Mouse (Mus musculus) A20 (cell line): ENCODE measurements around the gene Cfdp1.

Source experiments
- DNase-seq: peaks from one replicate; pipeline ENCODE4 v3.0.0-alpha.2; 2011; ENCODE audit warnings: low read depth, low spot score

Cfdp1 gene

GRCm38 (mm10) chr8:111793324-111793917, 60.7 kb downstream of the Cfdp1 start:
- no peak for DNase-seq

- DNase-seq = no peak
These were observed 64.5 kb downstream of the Cfdp1 start for GRCm38 (mm10) chr8:111789639-111790038.

- no peak for DNase-seq
These were observed 64.9 kb downstream of the Cfdp1 start for GRCm38 (mm10) chr8:111789200-111789599.

- DNase-seq = no peak
These were observed 65.6 kb downstream of the Cfdp1 start for GRCm38 (mm10) chr8:111788497-111788896.

GRCm38 (mm10) chr8:111788085-111788484, 66.0 kb downstream of the Cfdp1 start:
- DNase-seq = no peak

- DNase-seq = no peak
These were observed 66.4 kb downstream of the Cfdp1 start for GRCm38 (mm10) chr8:111787683-111788082.

- no peak for DNase-seq
These were observed 67.1 kb downstream of the Cfdp1 start for GRCm38 (mm10) chr8:111786701-111787588.

- DNase-seq = peak; percentile 22
These were observed 68.0 kb downstream of the Cfdp1 start for GRCm38 (mm10) chr8:111786116-111786515.

GRCm38 (mm10) chr8:111782671-111783394, 71.3 kb downstream of the Cfdp1 start:
- no peak for DNase-seq

- DNase-seq = no peak
These were observed 71.9 kb downstream of the Cfdp1 start for GRCm38 (mm10) chr8:111782161-111782560.

- DNase-seq = no peak
These were observed 73.2 kb downstream of the Cfdp1 start for GRCm38 (mm10) chr8:111780697-111781424.

GRCm38 (mm10) chr8:111779690-111780089, 74.4 kb downstream of the Cfdp1 start:
- no peak for DNase-seq

- DNase-seq = no peak
These were observed 75.3 kb downstream of the Cfdp1 start for GRCm38 (mm10) chr8:111778801-111779200.

- DNase-seq = peak; percentile 51
These were observed 77.6 kb downstream of the Cfdp1 start for GRCm38 (mm10) chr8:111776492-111776891.

- no peak for DNase-seq
These were observed 78.3 kb downstream of the Cfdp1 start for GRCm38 (mm10) chr8:111775766-111776165.

GRCm38 (mm10) chr8:111773476-111773875, 80.6 kb downstream of the Cfdp1 start:
- DNase-seq = no peak

- DNase-seq = no peak
These were observed 81.0 kb downstream of the Cfdp1 start for GRCm38 (mm10) chr8:111773057-111773456.

- no peak for DNase-seq
These were observed 82.0 kb downstream of the Cfdp1 start for GRCm38 (mm10) chr8:111772083-111772482.

GRCm38 (mm10) chr8:111771625-111772020, 82.5 kb downstream of the Cfdp1 start:
- no peak for DNase-seq

GRCm38 (mm10) chr8:111770958-111771624, 83.0 kb downstream of the Cfdp1 start:
- DNase-seq = no peak
